Comparison of ENCODE assay signal across 8 mouse cellular contexts in genomic region chr4:151988342-151989109, GRCm38 (mm10). TPM values are rescaled to one million over a fixed set of nuclear protein-coding genes. Genes with fewer than 3 reads are reported as not detected.
DNase-seq lines count a peak whose midpoint lies in the region; ATAC-seq and TF ChIP-seq lines count a peak whose summit lies in the region.

Gene Thap3, minus strand, starts transcription at chr4:151988997.

- 2% methylated on average over 54 of the region's 54 CpGs for WGBS in embryonic facial prominence, embryonic 13.5 days
- WGBS in liver, adult 2 months = under 1% methylated on average over 53 of the region's 54 CpGs

- TF ChIP-seq POLR2A in liver, adult 2 months (IDR thresholded peaks at IDR 0.05; ENCODE audit: extremely low read depth, insufficient read depth, low read length) = 0 out of 2 replicates have a peak, but pooled peaks have one; percentile 29

- H3K27me3 ChIP-seq in embryonic facial prominence, embryonic 13.5 days = no peaks in the 10 kb centered on the region
- no peaks in the 10 kb centered on the region for H3K27me3 ChIP-seq in liver, adult 2 months (ENCODE audit: control insufficient read depth, insufficient read depth, low read length)

- H3K27ac ChIP-seq in embryonic facial prominence, embryonic 13.5 days = peak within 1 kb of the TSS; percentile 92
- peak within 1 kb of the TSS; percentile 51 for H3K27ac ChIP-seq in liver, adult 2 months (replicated peaks; ENCODE audit: insufficient read depth, low read depth, low read length)

- peaks cover 54% of the 10 kb centered on the region for H3K4me1 ChIP-seq in embryonic facial prominence, embryonic 13.5 days
- H3K4me1 ChIP-seq in liver, adult 2 months (ENCODE audit: control insufficient read depth, insufficient read depth, low read length) = peaks cover 7% of the 10 kb centered on the region

- TF ChIP-seq CTCF in liver, adult 2 months (IDR thresholded peaks at IDR 0.05; ENCODE audit: low read depth, low read length) = no peak

- no peaks in the 10 kb centered on the region for H3K9me3 ChIP-seq in embryonic facial prominence, embryonic 13.5 days

- peak; percentile 68 for DNase-seq in 416B (ENCODE audit: low read depth)
- peak; percentile 91 for DNase-seq in adrenal gland, postnatal 14 days
- peak; percentile 81 to 83 for DNase-seq in heart, adult 9 months (ENCODE audit: low spot score in 2 of 2)
- DNase-seq in kidney, adult 9 months = peak; percentile 82
- peak; percentile 51 for DNase-seq in liver, adult 2 months (ENCODE audit: extremely low read depth, low read depth, low spot score)
- DNase-seq in spleen, postnatal 4 days (ENCODE audit: low spot score in 2 of 2) = peak; percentile 73 to 89

- peak; percentile 68 for ATAC-seq in embryonic facial prominence, embryonic 13.5 days (ENCODE audit: insufficient number of reproducible peaks, insufficient read depth, low FRiP score, low TSS enrichment, low read depth)
- 0 out of 2 replicates have a peak, but pooled peaks have one; percentile 45 for ATAC-seq in monocyte, adult 5-6 weeks (replicated peaks; ENCODE audit: insufficient number of reproducible peaks, low FRiP score, low TSS enrichment, poor library complexity, severe bottlenecking)

- peaks cover 55% of the 10 kb centered on the region for H3K36me3 ChIP-seq in embryonic facial prominence, embryonic 13.5 days
- H3K36me3 ChIP-seq in liver, adult 2 months (ENCODE audit: control insufficient read depth, insufficient read depth, low read length) = no peaks in the 10 kb centered on the region; the same call in 1 of the 2 replicates

- H3K9ac ChIP-seq in embryonic facial prominence, embryonic 13.5 days = peak within 1 kb of the TSS; percentile 97
- H3K9ac ChIP-seq in liver, adult 2 months (ENCODE audit: low read depth, low read length) = peak within 1 kb of the TSS; percentile 91

- H3K4me3 ChIP-seq in embryonic facial prominence, embryonic 13.5 days = peak within 1 kb of the TSS; percentile 90
- peak within 1 kb of the TSS; percentile 92 for H3K4me3 ChIP-seq in liver, adult 2 months (ENCODE audit: insufficient read depth, low read depth, low read length)

- peaks cover 10% of the 10 kb centered on the region; the same call in 1 of the 2 replicates for H3K79me2 ChIP-seq in liver, adult 2 months (ENCODE audit: control insufficient read depth, insufficient read depth, low read length)

- peak within 1 kb of the TSS; percentile 82 for H3K4me2 ChIP-seq in embryonic facial prominence, embryonic 13.5 days

RNA-seq across cellular contexts. Expression of gene Thap3, which starts in this region (rescaled TPM):
- total RNA-seq in adrenal gland, postnatal 14 days (2021) = 15.2 and 15.5 TPM in 2 replicates
- 56.3 and 61.2 TPM in 2 replicates for polyA plus RNA-seq in embryonic facial prominence, embryonic 13.5 days (2015; fragmentation: Nextera tagmentation; extraction: Ambion mirVana)
- 7.9 and 8.0 TPM in 2 replicates for total RNA-seq in liver, adult 2 months (2014; rRNA removed)
- 20.8 and 24.1 TPM in 2 replicates for polyA plus RNA-seq in liver, adult 2 months (2012; rRNA removed)
- 7.5 to 11.4 TPM (median 10.5 TPM) in 3 replicates for total RNA-seq in monocyte, adult 5-6 weeks (2017)

Comparison
In these comparisons a context has a peak if more than half of its experiments do, and no peak if none do; other contexts are left out.
1. Peak in every context shown above with its lines: DNase-seq, ATAC-seq, H3K4me3 ChIP-seq and H3K27ac ChIP-seq.